Mouse (Mus musculus) monocyte, adult 5-6 weeks (primary cell): Measurements from ENCODE around the gene Prx. TPM values are rescaled to one million over a fixed set of nuclear protein-coding genes. Genes with fewer than 3 reads are reported as not detected.

Source experiments
- ATAC-seq: fragments of 153-309, 156-312 bp; replicated peaks from 2 replicates; pipeline ENCODE4 v1.8.0; 2017; ENCODE audit warnings: mild to moderate bottlenecking; ENCODE audit not compliant: low TSS enrichment, insufficient number of reproducible peaks, severe bottlenecking, poor library complexity, low FRiP score
- total RNA-seq: library from RNA; stranded (forward); fragments of 200-1000, 200-491, 200-594 nt; gene quantifications from 3 replicates; pipeline ENCODE4 v1.2.3, GENCODE M21; 2017

Prx gene
- total RNA-seq, 1 experiment from 2014 or later = 0.38 TPM

GRCm38 (mm10) chr7:27508648-27509005, 9.5 kb downstream of the Prx start:
- peak; percentile 60 for ATAC-seq

- no peak for ATAC-seq
Observed at GRCm38 (mm10) chr7:27510809-27511208, 11.7 kb downstream of the Prx start.

- ATAC-seq = no peak
Observed at GRCm38 (mm10) chr7:27514961-27515360, 15.8 kb downstream of the Prx start.

- ATAC-seq = no peak
Observed at GRCm38 (mm10) chr7:27518314-27518713, 19.2 kb downstream of the Prx start.

- ATAC-seq = no peak
Observed at GRCm38 (mm10) chr7:27520104-27520503, 21.0 kb downstream of the Prx start.

GRCm38 (mm10) chr7:27520599-27520998, 21.5 kb downstream of the Prx start:
- no peak for ATAC-seq

GRCm38 (mm10) chr7:27522967-27523366, 23.8 kb downstream of the Prx start, which contains the start of gene Hipk4:
Gene Hipk4 (plus strand): TSS chr7:27523267.
- no peak for ATAC-seq

GRCm38 (mm10) chr7:27523805-27524204, 24.7 kb downstream of the Prx start:
- no peak for ATAC-seq

GRCm38 (mm10) chr7:27526039-27526827, 27.1 kb downstream of the Prx start:
- ATAC-seq = peak; percentile 74

GRCm38 (mm10) chr7:27529070-27529469, 29.9 kb downstream of the Prx start:
- ATAC-seq = no peak

GRCm38 (mm10) chr7:27530937-27531336, 31.8 kb downstream of the Prx start:
- no peak for ATAC-seq

- ATAC-seq = no peak
Observed at GRCm38 (mm10) chr7:27531707-27532106, 32.6 kb downstream of the Prx start.

GRCm38 (mm10) chr7:27532480-27533050, 33.4 kb downstream of the Prx start:
- ATAC-seq = no peak

- ATAC-seq = no peak
Observed at GRCm38 (mm10) chr7:27535386-27535785, 36.3 kb downstream of the Prx start.

GRCm38 (mm10) chr7:27536618-27537017, 37.5 kb downstream of the Prx start:
- 0 out of 2 replicates have a peak, but pooled peaks have one; percentile 31 for ATAC-seq

- ATAC-seq = no peak
Observed at GRCm38 (mm10) chr7:27537998-27538397, 38.9 kb downstream of the Prx start.

- ATAC-seq = no peak
Observed at GRCm38 (mm10) chr7:27538797-27539196, 39.7 kb downstream of the Prx start.

GRCm38 (mm10) chr7:27540521-27540920, 41.4 kb downstream of the Prx start:
- ATAC-seq = no peak

GRCm38 (mm10) chr7:27540935-27541334, 41.8 kb downstream of the Prx start:
- no peak for ATAC-seq

- ATAC-seq = peak; percentile 75
Observed at GRCm38 (mm10) chr7:27541431-27541830, 42.3 kb downstream of the Prx start.
